Mouse (Mus musculus): Measurements from ENCODE around the gene Cpxm2.

DNA sequence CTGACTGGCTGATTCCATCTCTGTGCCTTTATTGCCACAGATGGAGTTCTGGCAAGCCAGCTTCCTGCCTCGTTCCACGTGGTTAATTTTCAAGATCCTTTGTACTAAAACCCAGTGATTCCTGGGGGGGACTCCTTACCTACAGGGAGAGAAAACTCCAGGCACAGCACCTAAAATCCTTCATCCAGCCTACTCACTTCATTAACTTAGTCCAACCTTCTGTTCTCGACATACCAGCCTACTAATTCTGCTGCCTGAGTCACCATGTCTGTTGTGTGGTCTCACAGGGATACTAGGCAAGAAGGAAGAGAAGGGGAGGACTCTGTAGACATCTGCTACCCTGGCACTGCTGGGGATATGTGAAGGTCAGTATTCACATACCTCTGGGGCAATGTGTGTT is 80.0 kb downstream of the Cpxm2 start:
- TF ChIP-seq CTCF (IDR thresholded peaks at IDR 0.05; ENCODE audit: borderline replicate concordance, extremely low read depth, insufficient read depth, insufficient read length): no peak
- no peak for TF ChIP-seq POLR2A (IDR thresholded peaks at IDR 0.05; ENCODE audit: borderline replicate concordance, extremely low read depth, insufficient read depth, insufficient read length, poor library complexity, severe bottlenecking)

All from brain, embryonic 14.5 days (tissue).